Mouse (Mus musculus): ENCODE data around the gene Spty2d1. TPM values are rescaled to one million over a fixed set of nuclear protein-coding genes. Genes with fewer than 3 reads are reported as not detected.

Gene Spty2d1
- total RNA-seq, 4 experiments from 2014 or later, result 3.6 to 4.8 (median 4.3) TPM

DNA sequence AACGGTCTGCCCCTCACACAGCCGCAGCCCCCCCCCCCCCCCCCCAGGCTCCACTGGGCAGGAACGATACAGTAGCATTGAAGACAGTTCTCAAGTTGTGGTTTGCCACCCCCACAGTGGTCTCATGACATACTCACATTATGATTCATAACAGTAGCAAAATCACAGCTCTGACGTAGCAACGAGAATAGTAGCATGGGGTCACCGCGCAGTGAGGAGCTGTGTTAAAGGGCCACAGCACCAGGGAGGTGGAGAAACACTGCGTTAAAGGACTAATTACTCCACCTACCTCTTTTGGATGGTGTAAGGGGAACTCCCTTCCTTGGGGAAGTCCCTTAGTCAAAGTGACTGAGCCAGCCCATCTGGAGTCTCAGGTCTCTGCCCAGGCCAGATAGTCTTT lies 14.3 kb upstream of the Spty2d1 start:
- DNase-seq (ENCODE audit: low spot score in 2 of 2), result no peak

DNA sequence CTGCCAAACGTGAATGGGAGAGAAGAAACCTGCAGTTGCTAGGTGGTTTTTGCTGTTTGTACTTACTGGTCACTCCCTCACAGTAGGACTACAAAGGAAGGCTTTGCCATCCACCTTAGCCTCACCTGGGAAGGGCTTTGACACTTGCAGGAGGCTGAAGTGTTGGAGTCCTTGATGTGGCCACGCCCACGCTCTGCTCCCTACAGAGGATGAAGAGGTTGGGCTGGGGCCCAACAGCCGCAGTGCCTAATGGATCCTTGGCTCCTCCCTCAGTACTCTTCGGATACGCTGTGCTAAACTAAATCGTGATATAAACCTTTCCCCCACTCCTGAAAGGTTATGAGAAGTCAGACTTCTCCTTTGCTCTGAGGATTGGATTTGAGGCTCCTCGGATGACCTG lies 12.7 kb upstream of the Spty2d1 start:
- DNase-seq (ENCODE audit: low spot score in 2 of 2), result no peak

DNA sequence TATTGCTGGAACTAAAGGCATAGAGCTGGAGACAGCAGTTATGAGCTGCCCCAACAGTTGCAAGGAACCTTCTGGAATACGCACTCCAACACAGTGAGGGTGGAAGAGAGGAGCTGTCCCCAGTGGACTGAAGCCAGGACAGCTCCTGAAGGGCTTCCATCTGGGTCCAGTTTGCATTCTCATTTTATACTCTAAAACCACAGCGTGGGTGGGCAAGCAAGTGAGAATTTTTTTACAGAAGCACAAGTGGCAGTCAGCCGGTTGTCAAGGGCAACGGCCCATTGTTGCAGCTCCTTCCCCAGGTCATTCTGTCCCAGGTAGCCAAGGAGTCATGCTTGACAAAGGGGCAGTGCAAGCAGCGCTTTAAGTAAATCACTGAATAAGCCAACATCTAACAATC lies 11.4 kb upstream of the Spty2d1 start:
- no peak for DNase-seq (ENCODE audit: low spot score in 2 of 2)

DNA sequence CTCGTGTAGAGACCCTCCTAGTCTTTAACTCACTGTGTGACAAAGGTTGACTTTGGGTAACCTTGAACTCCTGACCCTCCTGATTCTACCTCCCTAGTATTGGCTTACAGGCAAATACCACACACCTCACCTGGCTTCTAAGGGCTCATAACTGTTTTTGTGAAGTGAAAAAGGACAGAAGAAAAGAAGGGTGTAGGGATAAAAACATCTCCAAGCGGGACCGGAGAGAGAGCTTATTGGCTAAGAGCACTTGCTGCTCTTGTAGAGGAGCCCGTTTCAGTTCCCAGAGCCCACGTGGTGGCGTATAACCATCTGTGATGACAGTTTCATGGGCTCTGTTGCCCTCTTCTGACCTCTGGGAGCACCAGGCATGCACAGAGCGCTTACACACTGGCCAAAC lies 8.9 kb upstream of the Spty2d1 start:
- DNase-seq (ENCODE audit: low spot score in 2 of 2), result no peak

GRCm38 (mm10) chr7:47016602-47017001 lies 8.4 kb upstream of the Spty2d1 start:
- no peak for DNase-seq (ENCODE audit: low spot score in 2 of 2)

DNA sequence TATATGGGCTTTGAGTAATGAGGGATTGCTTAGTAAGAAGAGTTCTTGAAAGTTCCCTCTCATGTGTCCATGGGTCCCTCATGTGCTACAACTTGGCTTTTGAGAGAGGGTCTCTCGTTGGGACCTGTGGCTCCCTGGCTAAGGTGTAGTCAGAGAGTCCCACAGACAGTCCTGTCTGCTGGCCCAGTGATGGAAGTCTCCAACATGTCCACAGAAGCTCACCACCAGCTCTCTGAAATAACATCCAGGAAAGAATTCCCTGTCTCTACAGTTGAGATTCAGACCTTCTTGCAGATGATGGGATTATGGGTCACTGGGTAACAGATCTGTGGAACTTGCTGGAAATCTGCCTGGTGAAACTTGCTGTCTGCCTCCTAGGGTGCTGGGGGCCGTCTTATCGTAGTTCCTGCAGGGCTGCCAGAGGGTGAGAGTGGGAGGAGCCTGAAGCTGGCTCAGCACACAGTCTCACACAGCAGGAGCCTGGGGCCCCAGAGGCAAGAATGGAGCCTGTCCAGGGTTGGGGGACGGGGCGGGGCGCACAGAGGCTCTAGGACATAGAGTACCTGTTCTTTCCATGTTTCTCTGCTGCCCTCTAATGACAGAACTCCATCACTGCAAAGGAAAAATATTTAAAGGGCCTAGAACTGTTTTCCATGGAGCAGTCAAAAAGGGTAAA lies 7.3 kb upstream of the Spty2d1 start:
- DNase-seq (ENCODE audit: low spot score in 2 of 2), result peak; percentile 81 to 86

GRCm38 (mm10) chr7:47014564-47015389 lies 6.6 kb upstream of the Spty2d1 start:
- DNase-seq (ENCODE audit: low spot score in 2 of 2), result peak in 1 of 2 experiments; percentile 23

- DNase-seq (ENCODE audit: low spot score in 2 of 2), result no peak
These were observed 5.0 kb upstream of the Spty2d1 start for GRCm38 (mm10) chr7:47013131-47013767.

DNA sequence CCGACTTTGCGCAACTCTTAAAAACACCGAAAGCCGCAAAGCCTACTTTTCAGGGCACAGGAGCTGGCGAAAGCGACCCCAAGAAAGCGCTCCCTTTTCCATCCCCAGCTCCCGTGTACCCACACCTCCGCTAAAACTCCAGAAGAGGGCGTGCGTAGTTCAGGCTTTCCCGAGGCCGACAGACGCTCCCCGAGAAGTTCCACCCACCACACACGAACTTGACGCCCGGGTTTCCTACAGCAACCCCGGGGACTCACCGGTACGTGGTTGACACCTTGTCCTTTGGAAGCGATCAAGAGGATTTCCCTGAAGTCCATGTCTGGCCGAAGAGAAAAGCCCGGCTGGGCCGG lies 418 bp downstream of the Spty2d1 start:
- no peak for DNase-seq (ENCODE audit: low spot score in 2 of 2)

GRCm38 (mm10) chr7:47007109-47007780 lies 966 bp downstream of the Spty2d1 start:
- no peak for DNase-seq (ENCODE audit: low spot score in 2 of 2)

DNA sequence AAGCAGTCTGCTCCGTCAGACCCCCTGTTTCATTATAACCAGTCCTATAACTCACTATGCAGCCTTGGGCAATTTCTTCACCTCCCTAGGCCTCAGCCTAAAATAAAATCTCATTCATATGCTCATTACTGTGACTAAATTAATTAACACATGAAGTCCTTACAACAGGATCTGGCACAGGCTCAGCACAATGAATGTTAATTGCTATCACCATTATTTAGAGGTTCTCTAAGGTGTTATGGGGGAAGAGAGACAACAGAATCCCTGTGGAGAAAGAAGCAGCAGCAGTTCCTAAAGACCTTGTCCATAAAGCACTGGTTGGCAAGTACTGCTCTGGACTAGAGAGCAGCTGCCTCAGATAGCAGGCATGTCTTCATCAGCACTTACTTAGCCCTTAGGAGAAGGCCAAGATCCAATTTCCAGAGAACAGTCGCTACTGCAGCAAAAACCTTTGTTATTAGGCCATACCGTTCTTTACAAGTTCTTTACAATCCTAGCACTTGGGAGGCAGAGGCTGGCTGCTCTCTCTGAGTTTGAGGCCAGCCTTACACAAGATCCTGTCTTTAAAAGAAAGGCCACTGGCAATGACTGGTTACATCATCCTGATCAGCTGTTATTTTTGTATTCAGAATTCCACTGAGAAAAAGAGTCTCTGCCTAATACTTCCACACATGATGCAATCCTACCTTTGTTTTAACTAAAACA lies 4.6 kb downstream of the Spty2d1 start:
- no peak for DNase-seq (ENCODE audit: low spot score in 2 of 2)

DNA sequence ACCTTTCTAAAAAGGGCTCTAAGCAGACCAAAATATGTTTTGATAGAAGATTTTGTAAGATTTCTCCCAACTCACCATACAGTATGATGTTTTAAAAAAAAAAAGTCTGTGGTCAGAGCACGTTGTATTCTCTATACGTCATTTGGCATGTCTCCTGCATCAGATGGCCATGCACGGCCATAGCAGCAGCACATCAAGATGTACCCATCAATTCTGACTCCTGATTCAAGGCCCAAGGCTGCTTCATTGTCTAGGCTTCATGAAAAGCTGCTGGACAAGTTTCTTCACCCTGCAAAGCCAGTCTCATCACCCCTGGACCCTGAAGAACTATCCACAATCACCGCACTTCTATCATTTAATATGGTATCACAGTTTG lies 6.3 kb downstream of the Spty2d1 start:
- DNase-seq (ENCODE audit: low spot score in 2 of 2), result no peak

GRCm38 (mm10) chr7:47001125-47001899 lies 6.9 kb downstream of the Spty2d1 start:
- DNase-seq (ENCODE audit: low spot score in 2 of 2), result no peak

DNA sequence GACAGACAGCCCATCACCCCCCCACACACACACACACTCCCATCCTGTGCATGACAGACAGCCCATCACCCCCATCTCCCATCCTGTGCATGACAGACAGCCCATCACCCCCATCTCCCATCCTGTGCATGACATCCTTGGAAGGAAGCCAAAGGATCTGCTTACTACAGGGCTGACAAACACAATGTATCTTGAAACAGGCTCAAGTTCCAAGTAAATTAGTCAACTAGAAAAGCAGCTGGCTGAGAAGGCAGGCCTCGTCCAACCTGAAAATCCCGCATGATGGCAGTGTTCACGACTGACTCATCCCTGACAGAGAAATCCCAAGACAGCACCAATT lies 7.6 kb downstream of the Spty2d1 start:
- no peak for DNase-seq (ENCODE audit: low spot score in 2 of 2)

DNA sequence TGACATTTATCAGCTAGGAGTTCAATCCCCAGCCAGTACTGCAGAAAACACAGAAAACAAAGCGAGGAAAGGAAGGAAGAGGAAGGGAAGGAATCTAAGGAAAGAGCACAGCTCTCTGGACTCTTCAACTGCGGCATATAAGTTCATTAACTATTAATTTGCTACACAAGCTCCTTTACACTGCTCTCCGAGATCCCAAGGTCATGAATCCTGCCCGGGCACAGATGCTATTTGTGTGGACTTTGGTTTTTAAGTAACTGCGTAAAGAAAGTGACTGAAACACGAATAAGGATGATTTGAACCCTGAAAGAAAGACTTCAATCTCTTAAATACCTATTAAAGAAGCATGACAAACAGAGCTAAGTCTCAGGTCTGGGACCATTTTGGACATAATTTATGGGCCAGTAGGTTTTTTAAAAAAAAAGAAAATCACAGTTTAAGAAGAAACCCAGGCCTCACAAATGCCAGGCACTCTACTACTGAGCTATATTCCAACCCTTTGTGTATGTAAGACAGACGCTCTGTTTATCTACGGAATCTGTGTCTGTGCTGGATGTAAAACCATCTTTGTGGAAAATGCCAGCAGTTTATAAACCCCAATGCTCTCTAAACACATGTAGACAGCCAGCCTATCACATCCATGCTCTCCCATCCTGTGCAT lies 8.1 kb downstream of the Spty2d1 start:
- DNase-seq (ENCODE audit: low spot score in 2 of 2), result no peak

GRCm38 (mm10) chr7:46998942-46999341 lies 9.3 kb downstream of the Spty2d1 start:
- DNase-seq (ENCODE audit: low spot score in 2 of 2), result no peak

DNA sequence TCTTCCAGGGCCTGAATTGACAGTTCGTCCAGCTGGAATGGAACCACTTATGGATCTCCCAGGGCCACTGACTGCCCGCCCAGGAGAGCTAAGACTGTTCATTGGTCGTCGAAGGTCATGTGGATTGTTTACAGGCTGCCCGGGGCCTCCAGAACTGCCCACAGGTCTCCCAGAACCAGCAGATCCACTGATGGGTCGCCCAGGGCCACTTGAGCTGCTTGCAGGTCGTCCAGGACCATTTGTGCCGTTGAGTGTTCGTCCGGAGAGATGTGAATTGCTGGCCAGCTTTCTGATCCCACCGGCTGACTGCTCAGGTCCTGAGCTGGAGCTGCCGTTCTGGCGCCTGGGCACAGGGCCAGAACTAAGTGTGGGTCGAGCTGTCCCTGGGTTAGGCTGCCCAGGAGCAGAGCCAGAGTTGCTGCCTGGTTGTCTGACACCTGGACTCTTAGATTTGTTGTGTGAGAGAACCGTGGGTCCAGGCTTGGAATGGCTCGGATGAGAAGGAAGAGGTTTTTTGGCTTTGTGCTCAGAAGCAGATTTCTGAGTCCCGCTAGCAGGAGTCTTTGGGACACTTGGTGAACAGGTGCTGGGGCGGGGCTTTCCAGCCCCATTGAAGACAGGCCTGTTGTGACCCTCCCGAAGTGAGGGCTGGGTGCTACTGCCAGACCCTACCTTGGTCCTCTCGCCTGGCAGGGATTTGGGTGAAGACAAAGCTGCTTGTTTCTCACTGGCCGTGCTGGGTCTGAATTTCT lies 10.4 kb downstream of the Spty2d1 start:
- DNase-seq (ENCODE audit: low spot score in 2 of 2), result peak; percentile 21 to 35

DNA sequence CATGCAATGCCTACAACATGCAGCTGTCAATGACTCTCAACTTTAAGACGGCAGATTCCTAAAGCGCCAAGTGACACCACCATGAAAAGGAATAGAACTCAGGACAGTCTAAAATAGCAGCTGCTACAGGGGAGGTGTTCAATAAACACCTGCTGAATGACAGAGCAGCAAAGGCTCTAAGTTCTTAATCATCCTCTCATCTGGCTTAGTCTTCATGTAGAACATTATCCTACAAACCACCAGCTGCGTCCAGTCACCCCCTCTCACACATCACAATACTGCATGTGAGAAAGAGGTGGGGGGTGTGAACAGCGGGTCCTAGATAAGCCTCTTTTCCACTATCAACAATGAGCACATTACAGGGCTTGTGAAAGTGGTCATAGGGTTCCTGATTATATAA lies 11.2 kb downstream of the Spty2d1 start:
- no peak for DNase-seq (ENCODE audit: low spot score in 2 of 2)

- no peak for DNase-seq (ENCODE audit: low spot score in 2 of 2)
These were observed 12.7 kb downstream of the Spty2d1 start for GRCm38 (mm10) chr7:46995558-46995957.

Measured in gastrocnemius, adult 8-10 months (tissue).